Mouse (Mus musculus): ENCODE measurements around the gene Hint2.

Gene Hint2

DNA sequence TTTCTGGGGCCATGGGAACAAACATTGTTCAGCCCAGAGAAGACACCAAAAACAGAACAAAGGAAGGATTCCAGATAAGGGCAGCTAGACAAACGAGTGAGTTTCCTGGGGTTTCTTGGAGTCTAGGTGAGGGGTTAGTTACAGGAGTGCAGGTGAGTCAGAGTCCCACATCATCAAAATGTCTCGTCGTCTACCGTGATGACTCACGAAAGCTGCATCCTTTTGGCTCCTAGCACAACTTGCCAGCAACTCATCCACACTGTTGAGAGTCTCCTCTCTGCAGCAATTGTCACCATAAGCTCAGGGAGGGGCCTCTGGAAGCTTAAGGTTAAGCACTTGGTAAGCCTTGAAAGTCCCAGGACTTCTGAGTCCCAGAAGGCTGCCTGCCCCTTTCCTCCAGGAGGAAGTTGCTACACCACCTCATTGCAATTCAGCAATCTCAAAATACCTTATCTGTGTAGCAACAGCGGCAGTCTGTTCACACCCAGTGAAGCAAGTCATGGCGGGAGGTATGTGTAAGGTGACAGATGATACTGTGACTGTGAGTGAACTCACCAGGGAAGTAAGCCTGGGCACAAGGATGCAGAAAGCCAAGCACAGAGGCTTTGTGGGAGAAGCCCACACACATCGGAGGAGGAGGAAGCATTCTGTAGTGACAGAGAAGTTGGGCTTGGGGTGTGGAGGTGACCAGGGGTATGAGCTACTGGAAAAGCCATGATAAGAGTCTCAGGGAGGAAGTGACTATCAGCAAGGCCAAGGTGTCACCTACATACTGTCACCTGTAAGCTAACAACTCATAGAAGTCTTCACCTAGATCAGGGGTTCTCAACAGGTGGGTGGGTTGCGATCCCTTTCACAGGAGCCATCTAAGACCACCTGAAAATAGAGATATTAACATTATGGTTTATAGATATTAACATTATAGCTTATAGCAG lies 51.2 kb downstream of the Hint2 start:
- no peak for DNase-seq (ENCODE audit: extremely low spot score)

All from embryo, embryonic 9.5 days (tissue).